Mouse (Mus musculus): ENCODE results near the gene Bcl9. TPM values are rescaled to one million over a fixed set of nuclear protein-coding genes. Genes with fewer than 3 reads are reported as not detected.

Gene Bcl9
- polyA plus RNA-seq, 1 experiment from 2014 or later = 89.4 TPM

GRCm38 (mm10) chr3:97209351-97209750, 88.4 kb downstream of the Bcl9 start:
- Histone ChIP-seq H3K4me2 (no peak overlapping the region), H3K4me3 (no peak overlapping the region), H3K9ac (no peak overlapping the region), H3K27ac (no peak overlapping the region), H3K9me3 (no peaks in the 10 kb centered on the region), H3K36me3 (peaks cover 98% of the 10 kb centered on the region), H3K27me3 (no peaks in the 10 kb centered on the region), H3K4me1 (0 out of 2 replicates have a peak, but pooled peaks cover 6% of the 10 kb centered on the region)
- ATAC-seq (ENCODE audit: insufficient number of reproducible peaks, insufficient read depth, low FRiP score, low TSS enrichment, low read depth) = no peak
- 87% methylated on average over 9 of the region's 9 CpGs for WGBS

GRCm38 (mm10) chr3:97206521-97206920, 91.2 kb downstream of the Bcl9 start:
- WGBS = 83% methylated on average over 3 of the region's 3 CpGs
- peaks cover 88% of the 10 kb centered on the region for H3K36me3 ChIP-seq

GRCm38 (mm10) chr3:97203880-97204279, 93.8 kb downstream of the Bcl9 start:
- WGBS = 72% methylated on average over 14 of the region's 14 CpGs
- Histone ChIP-seq H3K9me3 (no peaks in the 10 kb centered on the region), H3K4me2 (no peak overlapping the region), H3K9ac (no peak overlapping the region), H3K4me3 (no peak overlapping the region), H3K27me3 (no peaks in the 10 kb centered on the region), H3K4me1 (peaks cover 1% of the 10 kb centered on the region; the same call in 1 of the 2 replicates), H3K27ac (no peak overlapping the region), H3K36me3 (peaks cover 61% of the 10 kb centered on the region)
- no peak for ATAC-seq (ENCODE audit: insufficient number of reproducible peaks, insufficient read depth, low FRiP score, low TSS enrichment, low read depth)

More at GRCm38 (mm10) chr3:97206521-97206920, 91.2 kb downstream of the Bcl9 start:
- Histone ChIP-seq H3K4me2 (no peak overlapping the region), H3K27ac (no peak overlapping the region), H3K4me1 (0 out of 2 replicates have a peak, but pooled peaks cover 4% of the 10 kb centered on the region), H3K9me3 (no peaks in the 10 kb centered on the region), H3K27me3 (no peaks in the 10 kb centered on the region), H3K4me3 (no peak overlapping the region), H3K9ac (no peak overlapping the region)
- ATAC-seq (ENCODE audit: insufficient number of reproducible peaks, insufficient read depth, low FRiP score, low TSS enrichment, low read depth) = no peak

GRCm38 (mm10) chr3:97201943-97202342, 95.8 kb downstream of the Bcl9 start:
- H3K36me3 ChIP-seq = peaks cover 42% of the 10 kb centered on the region
- H3K27ac ChIP-seq = no peak overlapping the region
- H3K4me2 ChIP-seq = no peak overlapping the region
- H3K27me3 ChIP-seq = no peaks in the 10 kb centered on the region
- WGBS = 41% methylated on average over 5 of the region's 5 CpGs
- no peak overlapping the region for H3K4me3 ChIP-seq
- no peaks in the 10 kb centered on the region; the same call in 1 of the 2 replicates for H3K4me1 ChIP-seq
- no peak overlapping the region for H3K9ac ChIP-seq
- H3K9me3 ChIP-seq = no peaks in the 10 kb centered on the region
- ATAC-seq (ENCODE audit: insufficient number of reproducible peaks, insufficient read depth, low FRiP score, low TSS enrichment, low read depth) = no peak

- H3K4me3 ChIP-seq = no peak overlapping the region
- no peaks in the 10 kb centered on the region for H3K9me3 ChIP-seq
- no peaks in the 10 kb centered on the region; the same call in 1 of the 2 replicates for H3K4me1 ChIP-seq
- no peak overlapping the region for H3K9ac ChIP-seq
- 28% methylated on average over 4 of the region's 4 CpGs for WGBS
- H3K36me3 ChIP-seq = peaks cover 15% of the 10 kb centered on the region
- no peak overlapping the region for H3K27ac ChIP-seq
- H3K27me3 ChIP-seq = no peaks in the 10 kb centered on the region
- no peak overlapping the region for H3K4me2 ChIP-seq
- ATAC-seq (ENCODE audit: insufficient number of reproducible peaks, insufficient read depth, low FRiP score, low TSS enrichment, low read depth) = no peak
Measured at GRCm38 (mm10) chr3:97199261-97199660, 98.5 kb downstream of the Bcl9 start.

- H3K4me2 ChIP-seq = no peak overlapping the region
- no peaks in the 10 kb centered on the region for H3K27me3 ChIP-seq
- H3K4me1 ChIP-seq = no peaks in the 10 kb centered on the region; the same call in 1 of the 2 replicates
- H3K27ac ChIP-seq = no peak overlapping the region
- H3K4me3 ChIP-seq = no peak overlapping the region
- WGBS = 86% methylated on average over 8 of the region's 8 CpGs
- H3K9me3 ChIP-seq = no peaks in the 10 kb centered on the region
- no peak for ATAC-seq (ENCODE audit: insufficient number of reproducible peaks, insufficient read depth, low FRiP score, low TSS enrichment, low read depth)
- H3K36me3 ChIP-seq = no peaks in the 10 kb centered on the region
- H3K9ac ChIP-seq = no peak overlapping the region
Measured at GRCm38 (mm10) chr3:97196571-97196970, 101.1 kb downstream of the Bcl9 start.

- no peaks in the 10 kb centered on the region for H3K9me3 ChIP-seq
- 41% methylated on average over 10 of the region's 10 CpGs for WGBS
- H3K27ac ChIP-seq = no peak overlapping the region
- no peak overlapping the region for H3K9ac ChIP-seq
- no peaks in the 10 kb centered on the region for H3K36me3 ChIP-seq
- H3K4me2 ChIP-seq = no peak overlapping the region
- no peak for ATAC-seq (ENCODE audit: insufficient number of reproducible peaks, insufficient read depth, low FRiP score, low TSS enrichment, low read depth)
- no peak overlapping the region for H3K4me3 ChIP-seq
- 0 out of 2 replicates have a peak, but pooled peaks cover 2% of the 10 kb centered on the region for H3K27me3 ChIP-seq
- H3K4me1 ChIP-seq = peaks cover 10% of the 10 kb centered on the region
Measured at GRCm38 (mm10) chr3:97185098-97185860, 112.4 kb downstream of the Bcl9 start.

- H3K27ac ChIP-seq = no peak overlapping the region
- no peaks in the 10 kb centered on the region for H3K9me3 ChIP-seq
- no peak overlapping the region for H3K4me3 ChIP-seq
- peaks cover 6% of the 10 kb centered on the region for H3K4me1 ChIP-seq
- no peaks in the 10 kb centered on the region for H3K36me3 ChIP-seq
- no peak for ATAC-seq (ENCODE audit: insufficient number of reproducible peaks, insufficient read depth, low FRiP score, low TSS enrichment, low read depth)
- no peak overlapping the region for H3K9ac ChIP-seq
- H3K27me3 ChIP-seq = 0 out of 2 replicates have a peak, but pooled peaks cover 2% of the 10 kb centered on the region
- H3K4me2 ChIP-seq = no peak overlapping the region
- 39% methylated on average over 3 of the region's 3 CpGs for WGBS
Measured at GRCm38 (mm10) chr3:97183810-97184209, 113.9 kb downstream of the Bcl9 start.

- WGBS = 47% methylated on average over 6 of the region's 6 CpGs
- Histone ChIP-seq H3K36me3 (peaks cover 21% of the 10 kb centered on the region), H3K27ac (no peak overlapping the region), H3K9me3 (no peaks in the 10 kb centered on the region), H3K9ac (no peak overlapping the region), H3K4me1 (no peaks in the 10 kb centered on the region; the same call in 1 of the 2 replicates), H3K27me3 (0 out of 2 replicates have a peak, but pooled peaks cover 2% of the 10 kb centered on the region), H3K4me2 (no peak overlapping the region), H3K4me3 (no peak overlapping the region)
- no peak for ATAC-seq (ENCODE audit: insufficient number of reproducible peaks, insufficient read depth, low FRiP score, low TSS enrichment, low read depth)
Measured at GRCm38 (mm10) chr3:97180527-97180926, 117.2 kb downstream of the Bcl9 start.

- Histone ChIP-seq H3K27me3 (no peaks in the 10 kb centered on the region), H3K27ac (no peak overlapping the region), H3K9me3 (no peaks in the 10 kb centered on the region), H3K4me3 (no peak overlapping the region), H3K4me1 (no peaks in the 10 kb centered on the region), H3K4me2 (no peak overlapping the region), H3K36me3 (peaks cover 30% of the 10 kb centered on the region), H3K9ac (no peak overlapping the region)
- ATAC-seq (ENCODE audit: insufficient number of reproducible peaks, insufficient read depth, low FRiP score, low TSS enrichment, low read depth) = no peak
- WGBS = 72% methylated on average over 6 of the region's 6 CpGs
Measured at GRCm38 (mm10) chr3:97178885-97179284, 118.8 kb downstream of the Bcl9 start.

- Histone ChIP-seq H3K9ac (no peak overlapping the region), H3K4me1 (no peaks in the 10 kb centered on the region), H3K27me3 (no peaks in the 10 kb centered on the region), H3K27ac (no peak overlapping the region), H3K36me3 (peaks cover 44% of the 10 kb centered on the region), H3K4me2 (no peak overlapping the region), H3K9me3 (no peaks in the 10 kb centered on the region), H3K4me3 (no peak overlapping the region)
- ATAC-seq (ENCODE audit: insufficient number of reproducible peaks, insufficient read depth, low FRiP score, low TSS enrichment, low read depth) = no peak
- 86% methylated on average over 5 of the region's 5 CpGs for WGBS
Measured at GRCm38 (mm10) chr3:97172632-97173031, 125.1 kb downstream of the Bcl9 start.

GRCm38 (mm10) chr3:97172231-97172630, 125.5 kb downstream of the Bcl9 start:
- Histone ChIP-seq H3K4me3 (no peak overlapping the region), H3K36me3 (peaks cover 40% of the 10 kb centered on the region), H3K4me2 (no peak overlapping the region), H3K27me3 (no peaks in the 10 kb centered on the region), H3K4me1 (no peaks in the 10 kb centered on the region), H3K27ac (no peak overlapping the region), H3K9ac (no peak overlapping the region), H3K9me3 (no peaks in the 10 kb centered on the region)
- no peak for ATAC-seq (ENCODE audit: insufficient number of reproducible peaks, insufficient read depth, low FRiP score, low TSS enrichment, low read depth)
- 66% methylated on average over 9 of the region's 9 CpGs for WGBS
